Mouse (Mus musculus): Measurements from ENCODE around the gene Gm9112.
"Not testable (repeated sequence)": the region's sequence is repeated elsewhere in the genome, so short reads cannot be mapped to it uniquely, and the experiment has no call there.

- TF ChIP-seq CTCF (IDR thresholded peaks at IDR 0.05; ENCODE audit: extremely low read depth, insufficient read length, insufficient replicate concordance, low read depth, low read length); POLR2A (IDR thresholded peaks at IDR 0.05; ENCODE audit: low read depth, low read length): not testable (repeated sequence)
Measured at GRCm38 (mm10) chrX:102686872-102687271, 20.6 kb downstream of the Gm9112 start, which contains the start of gene Gm3880.

Data from small intestine, adult 2 months (tissue).